Mouse (Mus musculus) brain, adult 2 months (tissue): ENCODE measurements around the gene Atp8a1.

Source experiments
- DNase-seq: peaks from one replicate; pipeline ENCODE4 v3.0.0; 2011; ENCODE audit warnings: low read depth, low spot score

Gene Atp8a1

GRCm38 (mm10) chr5:67633831-67634268 is 213.4 kb downstream of the Atp8a1 start:
- no peak for DNase-seq

- DNase-seq = peak; percentile 18
Observed at GRCm38 (mm10) chr5:67633138-67633782, 214.0 kb downstream of the Atp8a1 start.

- DNase-seq = no peak
Observed at GRCm38 (mm10) chr5:67631261-67631660, 216.0 kb downstream of the Atp8a1 start.

GRCm38 (mm10) chr5:67629861-67630260 is 217.4 kb downstream of the Atp8a1 start:
- no peak for DNase-seq

GRCm38 (mm10) chr5:67629440-67629839 is 217.8 kb downstream of the Atp8a1 start:
- no peak for DNase-seq

GRCm38 (mm10) chr5:67628180-67628940 is 218.9 kb downstream of the Atp8a1 start:
- no peak for DNase-seq

- no peak for DNase-seq
Observed at GRCm38 (mm10) chr5:67621230-67621629, 226.0 kb downstream of the Atp8a1 start.

- DNase-seq = no peak
Observed at GRCm38 (mm10) chr5:67609520-67609837, 237.8 kb downstream of the Atp8a1 start.

GRCm38 (mm10) chr5:67608674-67609519 is 238.3 kb downstream of the Atp8a1 start:
- no peak for DNase-seq

- DNase-seq = no peak
Observed at GRCm38 (mm10) chr5:67607804-67608673, 239.2 kb downstream of the Atp8a1 start, which contains the start of gene Shisa3. TSS of gene Shisa3 (plus strand) at chr5:67607882.

- no peak for DNase-seq
Observed at GRCm38 (mm10) chr5:67606916-67607803, 240.1 kb downstream of the Atp8a1 start.

- DNase-seq = no peak
Observed at GRCm38 (mm10) chr5:67605951-67606350, 241.3 kb downstream of the Atp8a1 start.

- no peak for DNase-seq
Observed at GRCm38 (mm10) chr5:67599935-67600334, 247.3 kb downstream of the Atp8a1 start.

GRCm38 (mm10) chr5:67595629-67596028 is 251.6 kb downstream of the Atp8a1 start:
- no peak for DNase-seq

GRCm38 (mm10) chr5:67595070-67595469 is 252.2 kb downstream of the Atp8a1 start:
- DNase-seq = no peak

- DNase-seq = peak; percentile 24
Observed at GRCm38 (mm10) chr5:67579725-67580633, 267.3 kb downstream of the Atp8a1 start.

- no peak for DNase-seq
Observed at GRCm38 (mm10) chr5:67575705-67576104, 271.5 kb downstream of the Atp8a1 start.

GRCm38 (mm10) chr5:67574039-67574438 is 273.2 kb downstream of the Atp8a1 start:
- DNase-seq = no peak

- no peak for DNase-seq
Observed at GRCm38 (mm10) chr5:67572552-67573155, 274.6 kb downstream of the Atp8a1 start.
